Mouse (Mus musculus) embryonic facial prominence, embryonic 11.5 days (tissue): ENCODE results near the gene Map4. TPM values are rescaled to one million over a fixed set of nuclear protein-coding genes. Genes with fewer than 3 reads are reported as not detected.
"Not testable (repeated sequence)": the region's sequence is repeated elsewhere in the genome, so short reads cannot be mapped to it uniquely, and the experiment has no call there.

Experiments used
- ATAC-seq: fragments of 200-750 bp; cut with Nextera tagmentation; replicated peaks from 2 replicates; pipeline ENCODE4 v1.8.0; 2017; ENCODE audit warnings: low read depth; ENCODE audit not compliant: insufficient number of reproducible peaks, low FRiP score, low TSS enrichment
- DNase-seq: peaks from one replicate; pipeline ENCODE4 v3.0.0-alpha.2; 2015; ENCODE audit warnings: low spot score
- H3K27ac ChIP-seq: fragments of 300-500 bp; sonication (generic); replicated peaks from 2 replicates; pipeline ENCODE4 v1.5.1; 2014; ENCODE audit warnings: mild to moderate bottlenecking, low read depth, low read length, control low read depth
- H3K27me3 ChIP-seq: fragments of 300-500 bp; sonication (generic); 2 replicates; pipeline ENCODE4 v1.6.1; 2014; ENCODE audit warnings: mild to moderate bottlenecking, low read length, moderate library complexity, mixed read lengths; ENCODE audit not compliant: control insufficient read depth, insufficient read depth
- H3K36me3 ChIP-seq: fragments of 300-500 bp; sonication (generic); replicated peaks from 2 replicates; pipeline ENCODE4 v1.6.1; 2014; ENCODE audit warnings: low read depth, mild to moderate bottlenecking, low read length, moderate library complexity, mixed read lengths; ENCODE audit not compliant: control insufficient read depth, insufficient read depth
- H3K4me1 ChIP-seq: fragments of 300-500 bp; sonication (generic); 2 replicates; pipeline ENCODE4 v1.6.1; 2014; ENCODE audit warnings: low read length, mixed read lengths; ENCODE audit not compliant: control insufficient read depth, insufficient read depth
- H3K4me2 ChIP-seq: fragments of 300-500 bp; sonication (generic); 2 replicates; pipeline ENCODE4 v1.6.1; 2014; ENCODE audit warnings: low read depth, mild to moderate bottlenecking, control low read depth, low read length, moderate library complexity
- H3K4me3 ChIP-seq: fragments of 300-500 bp; sonication (generic); 2 replicates; pipeline ENCODE4 v1.5.1; 2014; ENCODE audit warnings: low read depth, low read length, control low read depth
- H3K9ac ChIP-seq: fragments of 300-500 bp; sonication (generic); replicated peaks from 2 replicates; pipeline ENCODE4 v1.6.1; 2014; ENCODE audit warnings: mild to moderate bottlenecking, control low read depth, low read length
- H3K9me3 ChIP-seq: fragments of 300-500 bp; sonication (generic); replicated peaks from 2 replicates; pipeline ENCODE4 v1.6.1; 2016; ENCODE audit warnings: mild to moderate bottlenecking, low read length, inconsistent platforms, mixed read lengths; ENCODE audit not compliant: control insufficient read depth
- WGBS: fragments of 180-500 bp; shearing (Covaris S2); extraction: QIAGEN DNeasy Blood & Tissue Kit; methylation state at CpG from one replicate; pipeline ENCODE4 v1.1.7; 2014; 5-methylcytosine and 5-hydroxymethylcytosine counted together
- polyA plus RNA-seq: library from polyadenylated mRNA; unstranded; fragments of >200 nt; fragmentation: Nextera tagmentation; extraction: Ambion mirVana; gene quantifications from 2 replicates; pipeline ENCODE4 v1.2.1, GENCODE M21; 2014

The Map4 gene
- polyA plus RNA-seq, 1 experiment from 2014 or later, result 50.0 TPM

GRCm38 (mm10) chr9:109971711-109972110 lies 40.5 kb downstream of the Map4 start:
- ATAC-seq, H3K27me3 ChIP-seq, H3K27ac ChIP-seq, H3K4me2 ChIP-seq, H3K9me3 ChIP-seq, H3K4me3 ChIP-seq, H3K4me1 ChIP-seq, H3K9ac ChIP-seq, DNase-seq, H3K36me3 ChIP-seq: not testable (repeated sequence)
- over 99% methylated on average over 5 of the region's 5 CpGs for WGBS

- H3K36me3 ChIP-seq, DNase-seq, H3K9ac ChIP-seq, ATAC-seq, H3K9me3 ChIP-seq, H3K4me3 ChIP-seq, H3K27me3 ChIP-seq, H3K4me2 ChIP-seq, H3K4me1 ChIP-seq, H3K27ac ChIP-seq: not testable (repeated sequence)
- WGBS, result 94% methylated on average over 4 of the region's 4 CpGs
Measured at GRCm38 (mm10) chr9:109980223-109980622, 49.0 kb downstream of the Map4 start.

- no peak overlapping the region for H3K4me3 ChIP-seq
- no peaks in the 10 kb centered on the region for H3K36me3 ChIP-seq
- peak; percentile 73 for ATAC-seq
- no peaks in the 10 kb centered on the region for H3K27me3 ChIP-seq
- no peak overlapping the region for H3K4me2 ChIP-seq
- no peak overlapping the region for H3K27ac ChIP-seq
- 25% methylated on average over 4 of the region's 4 CpGs for WGBS
- H3K9me3 ChIP-seq, result no peaks in the 10 kb centered on the region
- DNase-seq, result peak; percentile 70
- no peak overlapping the region for H3K9ac ChIP-seq
- H3K4me1 ChIP-seq, result no peaks in the 10 kb centered on the region
Measured at GRCm38 (mm10) chr9:109985416-109985815, 54.2 kb downstream of the Map4 start.

GRCm38 (mm10) chr9:109989084-109989483 lies 57.8 kb downstream of the Map4 start:
- Histone ChIP-seq H3K4me2 (no peak overlapping the region), H3K9me3 (no peaks in the 10 kb centered on the region), H3K27me3 (no peaks in the 10 kb centered on the region), H3K27ac (no peak overlapping the region), H3K36me3 (no peaks in the 10 kb centered on the region), H3K9ac (no peak overlapping the region), H3K4me1 (no peaks in the 10 kb centered on the region), H3K4me3 (no peak overlapping the region)
- WGBS, result 86% methylated on average over 1 of the region's 1 CpGs
- no peak for DNase-seq
- no peak for ATAC-seq

- Histone ChIP-seq H3K4me3 (no peak overlapping the region), H3K9ac (no peak overlapping the region), H3K4me1 (no peaks in the 10 kb centered on the region), H3K27me3 (no peaks in the 10 kb centered on the region), H3K4me2 (no peak overlapping the region), H3K27ac (no peak overlapping the region), H3K36me3 (no peaks in the 10 kb centered on the region), H3K9me3 (no peaks in the 10 kb centered on the region)
- ATAC-seq, result no peak
- 98% methylated on average over 4 of the region's 4 CpGs for WGBS
- no peak for DNase-seq
Measured at GRCm38 (mm10) chr9:109997441-109997840, 66.2 kb downstream of the Map4 start.

GRCm38 (mm10) chr9:110001946-110002345 lies 70.7 kb downstream of the Map4 start:
- H3K27me3 ChIP-seq, result no peaks in the 10 kb centered on the region
- H3K4me3 ChIP-seq, result no peak overlapping the region
- WGBS, result 69% methylated on average over 1 of the region's 1 CpGs
- H3K27ac ChIP-seq, result no peak overlapping the region
- H3K9me3 ChIP-seq, result no peaks in the 10 kb centered on the region
- no peak for DNase-seq
- H3K36me3 ChIP-seq, result no peaks in the 10 kb centered on the region
- no peak overlapping the region for H3K9ac ChIP-seq
- no peak for ATAC-seq
- no peak overlapping the region for H3K4me2 ChIP-seq
- H3K4me1 ChIP-seq, result no peaks in the 10 kb centered on the region

GRCm38 (mm10) chr9:110002413-110002812 lies 71.2 kb downstream of the Map4 start:
- H3K9ac ChIP-seq, result no peak overlapping the region
- H3K4me1 ChIP-seq, result no peaks in the 10 kb centered on the region
- H3K9me3 ChIP-seq, result no peaks in the 10 kb centered on the region
- no peak overlapping the region for H3K4me2 ChIP-seq
- H3K36me3 ChIP-seq, result no peaks in the 10 kb centered on the region
- no peak for DNase-seq
- H3K4me3 ChIP-seq, result no peak overlapping the region
- ATAC-seq, result no peak
- no peak overlapping the region for H3K27ac ChIP-seq
- WGBS, result 82% methylated on average over 3 of the region's 3 CpGs
- H3K27me3 ChIP-seq, result no peaks in the 10 kb centered on the region

GRCm38 (mm10) chr9:110019224-110019623 lies 88.0 kb downstream of the Map4 start:
- DNase-seq, result no peak
- H3K36me3 ChIP-seq, result no peaks in the 10 kb centered on the region
- H3K4me3 ChIP-seq, result no peak overlapping the region
- WGBS, result 78% methylated on average over 7 of the region's 7 CpGs
- no peak for ATAC-seq
- no peaks in the 10 kb centered on the region for H3K4me1 ChIP-seq
- no peak overlapping the region for H3K4me2 ChIP-seq
- H3K9me3 ChIP-seq, result no peaks in the 10 kb centered on the region
- H3K27me3 ChIP-seq, result no peaks in the 10 kb centered on the region
- H3K9ac ChIP-seq, result no peak overlapping the region
- H3K27ac ChIP-seq, result no peak overlapping the region
